Mouse (Mus musculus): Measurements from ENCODE around the gene Lypd6.

GRCm38 (mm10) chr2:50188856-50189255 is 122.6 kb downstream of the Lypd6 start:
- TF ChIP-seq EP300 (IDR thresholded peaks at IDR 0.05; ENCODE audit: low read depth), result no peak
- TF ChIP-seq CTCF (IDR thresholded peaks at IDR 0.05; ENCODE audit: low read depth), result no peak

Measured in liver, postnatal 0 days (tissue).